Mouse (Mus musculus): ENCODE results near the gene Syn3. TPM values are rescaled to one million over a fixed set of nuclear protein-coding genes. Genes with fewer than 3 reads are reported as not detected.

Gene Syn3
- polyA plus RNA-seq, 1 experiment: 2.6 TPM

DNA sequence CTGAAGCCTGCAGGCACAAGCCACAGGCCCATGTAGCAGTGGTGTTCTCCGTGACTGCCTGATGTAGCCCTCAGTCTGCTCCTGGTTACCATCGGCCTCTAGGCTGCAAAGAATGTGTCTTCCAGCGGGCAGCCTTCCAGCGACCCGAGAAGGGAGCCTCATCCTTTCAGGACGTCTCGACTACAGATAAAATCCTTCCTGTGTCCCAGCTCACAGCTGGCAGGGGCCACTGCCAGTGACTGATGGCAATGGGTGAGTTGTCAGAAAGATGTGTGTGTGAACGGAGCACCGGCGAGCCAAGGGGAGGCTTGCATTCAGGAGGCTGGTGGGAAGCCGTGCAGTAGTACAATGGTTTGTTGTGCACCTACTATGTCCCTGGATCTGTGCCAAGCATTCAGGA lies 122.8 kb downstream of the Syn3 start:
- Histone ChIP-seq H3K27ac (ENCODE audit: insufficient read depth, low read length) (no peak overlapping the region), H3K4me1 (ENCODE audit: control insufficient read depth, insufficient read depth, low read length) (no peaks in the 10 kb centered on the region), H3K4me3 (ENCODE audit: low read depth, low read length) (no peak overlapping the region), H3K9ac (ENCODE audit: low read depth, poor library complexity, severe bottlenecking) (no peak overlapping the region), H3K9me3 (replicated peaks; ENCODE audit: control insufficient read depth, insufficient read depth, low read length, poor library complexity, severe bottlenecking) (no peaks in the 10 kb centered on the region), H3K27me3 (ENCODE audit: control insufficient read depth, insufficient read depth, low read length, poor library complexity, severe bottlenecking) (no peaks in the 10 kb centered on the region), H3K36me3 (ENCODE audit: control insufficient read depth, insufficient read depth, low read length, poor library complexity, severe bottlenecking) (no peaks in the 10 kb centered on the region)
- TF ChIP-seq POLR2A (IDR thresholded peaks at IDR 0.05; ENCODE audit: insufficient read depth, low read length) (no peak), CTCF (IDR thresholded peaks at IDR 0.05; ENCODE audit: low read depth, low read length) (no peak), EP300 (IDR thresholded peaks at IDR 0.05; ENCODE audit: insufficient read depth, low read depth, low read length) (no peak)

DNA sequence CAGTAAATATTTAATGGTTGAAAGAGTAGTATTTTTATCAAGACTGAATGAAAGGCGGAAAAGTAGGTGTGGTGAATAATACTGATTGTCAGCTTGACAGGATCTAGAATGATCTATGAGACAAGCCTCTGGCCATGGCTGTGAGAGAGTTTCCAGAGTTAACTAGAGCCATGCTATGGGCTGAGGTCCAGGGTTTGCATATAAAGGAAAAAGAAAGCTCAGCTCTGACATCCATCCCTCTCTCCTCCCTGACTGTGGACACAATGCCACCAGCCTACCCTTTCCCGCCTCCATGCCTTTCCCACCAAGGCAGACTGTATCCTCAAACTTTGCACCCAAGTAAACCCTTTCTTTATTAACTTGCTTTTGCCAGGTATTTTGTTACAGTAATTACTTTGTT lies 124.6 kb downstream of the Syn3 start:
- Histone ChIP-seq H3K9ac (ENCODE audit: low read depth, poor library complexity, severe bottlenecking) (no peak overlapping the region), H3K4me1 (ENCODE audit: control insufficient read depth, insufficient read depth, low read length) (no peaks in the 10 kb centered on the region), H3K27me3 (ENCODE audit: control insufficient read depth, insufficient read depth, low read length, poor library complexity, severe bottlenecking) (no peaks in the 10 kb centered on the region), H3K36me3 (ENCODE audit: control insufficient read depth, insufficient read depth, low read length, poor library complexity, severe bottlenecking) (no peaks in the 10 kb centered on the region), H3K27ac (ENCODE audit: insufficient read depth, low read length) (no peak overlapping the region), H3K4me3 (ENCODE audit: low read depth, low read length) (no peak overlapping the region), H3K9me3 (replicated peaks; ENCODE audit: control insufficient read depth, insufficient read depth, low read length, poor library complexity, severe bottlenecking) (no peaks in the 10 kb centered on the region)
- TF ChIP-seq CTCF (IDR thresholded peaks at IDR 0.05; ENCODE audit: low read depth, low read length): no peak
- no peak for TF ChIP-seq EP300 (IDR thresholded peaks at IDR 0.05; ENCODE audit: insufficient read depth, low read depth, low read length)
- TF ChIP-seq POLR2A (IDR thresholded peaks at IDR 0.05; ENCODE audit: insufficient read depth, low read length): no peak

DNA sequence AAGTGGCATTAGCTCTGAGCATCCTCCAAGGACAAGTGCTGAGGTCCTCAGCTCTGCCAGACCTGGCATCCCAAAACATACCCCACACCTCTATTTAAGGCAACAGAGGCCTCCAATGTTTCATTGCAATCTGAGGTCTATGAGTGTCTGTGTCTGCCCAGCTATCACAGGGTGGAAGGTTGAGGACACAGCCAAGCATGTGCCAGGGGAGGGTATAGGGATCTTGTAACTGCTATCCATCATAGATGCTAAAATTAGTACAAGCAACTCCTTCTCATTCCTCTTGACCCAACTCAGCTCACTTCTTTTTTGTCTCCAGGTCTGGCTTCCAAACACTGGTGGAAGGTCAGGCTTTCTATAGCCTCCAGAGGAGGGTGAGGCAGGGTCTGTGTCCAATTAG lies 127.1 kb downstream of the Syn3 start:
- H3K27me3 ChIP-seq (ENCODE audit: control insufficient read depth, insufficient read depth, low read length, poor library complexity, severe bottlenecking): no peaks in the 10 kb centered on the region
- no peak overlapping the region for H3K9ac ChIP-seq (ENCODE audit: low read depth, poor library complexity, severe bottlenecking)
- no peaks in the 10 kb centered on the region for H3K9me3 ChIP-seq (replicated peaks; ENCODE audit: control insufficient read depth, insufficient read depth, low read length, poor library complexity, severe bottlenecking)
- no peak overlapping the region for H3K27ac ChIP-seq (ENCODE audit: insufficient read depth, low read length)
- no peaks in the 10 kb centered on the region for H3K4me1 ChIP-seq (ENCODE audit: control insufficient read depth, insufficient read depth, low read length)
- no peak overlapping the region for H3K4me3 ChIP-seq (ENCODE audit: low read depth, low read length)
- no peak for TF ChIP-seq EP300 (IDR thresholded peaks at IDR 0.05; ENCODE audit: insufficient read depth, low read depth, low read length)
- TF ChIP-seq CTCF (IDR thresholded peaks at IDR 0.05; ENCODE audit: low read depth, low read length): no peak
- no peak for TF ChIP-seq POLR2A (IDR thresholded peaks at IDR 0.05; ENCODE audit: insufficient read depth, low read length)
- no peaks in the 10 kb centered on the region for H3K36me3 ChIP-seq (ENCODE audit: control insufficient read depth, insufficient read depth, low read length, poor library complexity, severe bottlenecking)

DNA sequence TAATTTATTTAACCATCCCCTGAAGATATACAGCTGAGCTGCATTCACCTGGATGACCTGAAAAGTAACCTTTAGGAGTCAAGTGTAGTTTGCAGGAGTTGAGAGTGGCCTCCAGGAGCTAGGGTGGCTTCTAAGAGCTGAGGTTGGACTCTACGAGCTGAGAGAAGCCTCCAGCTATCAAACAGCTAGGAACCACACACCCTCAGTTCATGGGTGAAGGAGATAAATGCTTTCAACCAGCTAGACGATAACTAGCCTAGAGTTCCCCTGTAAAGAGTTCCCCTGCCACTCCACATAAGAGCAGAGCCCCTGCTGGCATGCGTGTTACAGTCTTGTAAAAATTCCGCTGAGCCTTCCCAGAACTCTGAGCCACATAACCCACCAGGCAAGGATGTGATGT lies 129.3 kb downstream of the Syn3 start:
- Histone ChIP-seq H3K9ac (ENCODE audit: low read depth, poor library complexity, severe bottlenecking) (no peak overlapping the region), H3K36me3 (ENCODE audit: control insufficient read depth, insufficient read depth, low read length, poor library complexity, severe bottlenecking) (no peaks in the 10 kb centered on the region), H3K27me3 (ENCODE audit: control insufficient read depth, insufficient read depth, low read length, poor library complexity, severe bottlenecking) (no peaks in the 10 kb centered on the region), H3K9me3 (replicated peaks; ENCODE audit: control insufficient read depth, insufficient read depth, low read length, poor library complexity, severe bottlenecking) (no peaks in the 10 kb centered on the region), H3K4me3 (ENCODE audit: low read depth, low read length) (no peak overlapping the region), H3K4me1 (ENCODE audit: control insufficient read depth, insufficient read depth, low read length) (no peaks in the 10 kb centered on the region), H3K27ac (ENCODE audit: insufficient read depth, low read length) (no peak overlapping the region)
- no peak for TF ChIP-seq POLR2A (IDR thresholded peaks at IDR 0.05; ENCODE audit: insufficient read depth, low read length)
- TF ChIP-seq EP300 (IDR thresholded peaks at IDR 0.05; ENCODE audit: insufficient read depth, low read depth, low read length): no peak
- no peak for TF ChIP-seq CTCF (IDR thresholded peaks at IDR 0.05; ENCODE audit: low read depth, low read length)

DNA sequence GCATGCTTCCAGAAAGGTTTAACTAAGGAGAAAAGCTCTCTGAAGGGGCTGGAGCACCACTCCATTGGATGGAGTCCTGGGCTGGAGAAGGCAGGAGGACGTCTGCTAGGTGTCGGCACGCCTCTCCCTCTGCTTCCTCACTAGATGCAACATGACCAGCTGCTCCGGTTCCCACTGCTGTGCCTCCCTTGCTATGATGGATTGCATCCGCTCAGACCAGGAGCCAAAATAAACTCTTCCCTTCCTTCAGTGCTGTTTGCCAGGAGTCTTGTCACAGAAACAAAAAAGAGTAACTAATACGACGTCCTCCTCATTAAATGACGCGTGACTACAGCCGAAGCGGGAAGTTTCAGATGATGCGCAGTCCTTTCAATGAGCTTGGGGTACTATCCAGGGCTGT lies 129.9 kb downstream of the Syn3 start:
- H3K9me3 ChIP-seq (replicated peaks; ENCODE audit: control insufficient read depth, insufficient read depth, low read length, poor library complexity, severe bottlenecking): no peaks in the 10 kb centered on the region
- no peaks in the 10 kb centered on the region for H3K36me3 ChIP-seq (ENCODE audit: control insufficient read depth, insufficient read depth, low read length, poor library complexity, severe bottlenecking)
- H3K27me3 ChIP-seq (ENCODE audit: control insufficient read depth, insufficient read depth, low read length, poor library complexity, severe bottlenecking): no peaks in the 10 kb centered on the region
- H3K4me1 ChIP-seq (ENCODE audit: control insufficient read depth, insufficient read depth, low read length): no peaks in the 10 kb centered on the region
- TF ChIP-seq EP300 (IDR thresholded peaks at IDR 0.05; ENCODE audit: insufficient read depth, low read depth, low read length) (no peak), CTCF (IDR thresholded peaks at IDR 0.05; ENCODE audit: low read depth, low read length) (no peak), POLR2A (IDR thresholded peaks at IDR 0.05; ENCODE audit: insufficient read depth, low read length) (no peak)
- H3K4me3 ChIP-seq (ENCODE audit: low read depth, low read length): no peak overlapping the region
- H3K27ac ChIP-seq (ENCODE audit: insufficient read depth, low read length): no peak overlapping the region
- H3K9ac ChIP-seq (ENCODE audit: low read depth, poor library complexity, severe bottlenecking): no peak overlapping the region

DNA sequence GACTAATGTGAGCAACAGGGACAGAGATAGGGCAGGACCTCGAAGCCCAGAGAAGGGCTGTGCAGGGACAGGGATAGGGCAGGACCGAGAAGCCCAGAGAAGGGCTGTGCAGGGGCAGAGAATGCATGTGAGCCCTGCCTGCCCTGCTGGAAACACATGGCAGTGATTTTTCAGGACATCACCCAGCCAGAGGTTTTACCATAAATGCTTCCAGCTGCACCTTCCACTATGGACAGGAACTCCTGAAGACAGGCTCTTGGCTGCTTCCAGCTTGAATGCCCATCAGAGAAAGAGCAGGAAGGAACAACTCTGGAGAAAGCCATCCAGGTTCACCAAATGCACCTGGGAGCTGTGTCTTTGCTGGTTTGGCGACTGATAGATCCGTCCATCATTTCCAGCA lies 131.3 kb downstream of the Syn3 start:
- H3K9ac ChIP-seq (ENCODE audit: low read depth, poor library complexity, severe bottlenecking): no peak overlapping the region
- no peak overlapping the region for H3K27ac ChIP-seq (ENCODE audit: insufficient read depth, low read length)

More for the DNA sequence above, 131.3 kb downstream of the Syn3 start:
- Histone ChIP-seq H3K4me1 (ENCODE audit: control insufficient read depth, insufficient read depth, low read length) (no peaks in the 10 kb centered on the region), H3K27me3 (ENCODE audit: control insufficient read depth, insufficient read depth, low read length, poor library complexity, severe bottlenecking) (no peaks in the 10 kb centered on the region), H3K36me3 (ENCODE audit: control insufficient read depth, insufficient read depth, low read length, poor library complexity, severe bottlenecking) (no peaks in the 10 kb centered on the region), H3K9me3 (replicated peaks; ENCODE audit: control insufficient read depth, insufficient read depth, low read length, poor library complexity, severe bottlenecking) (no peaks in the 10 kb centered on the region), H3K4me3 (ENCODE audit: low read depth, low read length) (no peak overlapping the region)
- TF ChIP-seq EP300 (IDR thresholded peaks at IDR 0.05; ENCODE audit: insufficient read depth, low read depth, low read length) (no peak), CTCF (IDR thresholded peaks at IDR 0.05; ENCODE audit: low read depth, low read length) (no peak), POLR2A (IDR thresholded peaks at IDR 0.05; ENCODE audit: insufficient read depth, low read length) (no peak)

Measured in ES-Bruce4 (cell line).